Mouse (Mus musculus) stomach, embryonic 15.5 days (tissue): Measurements from ENCODE around the gene Hist1h1d. TPM values are rescaled to one million over a fixed set of nuclear protein-coding genes. Genes with fewer than 3 reads are reported as not detected.

ENCODE experiments used
- ATAC-seq: fragments of 200-750 bp; cut with Nextera tagmentation; 2 replicates; pipeline ENCODE4 v1.8.0; 2017; ENCODE audit warnings: low read depth, moderate number of reproducible peaks, moderate TSS enrichment; ENCODE audit not compliant: insufficient read depth, low FRiP score
- H3K27ac ChIP-seq: fragments of 300-500 bp; sonication (generic); 2 replicates; pipeline ENCODE4 v1.5.1; 2015; ENCODE audit warnings: mild to moderate bottlenecking, inconsistent platforms
- H3K27me3 ChIP-seq: fragments of 300-500 bp; sonication (generic); replicated peaks from 2 replicates; pipeline ENCODE4 v1.6.1; 2015; ENCODE audit warnings: inconsistent platforms
- H3K36me3 ChIP-seq: fragments of 300-500 bp; sonication (generic); 2 replicates; pipeline ENCODE4 v1.6.1; 2015; ENCODE audit warnings: inconsistent platforms
- H3K4me1 ChIP-seq: fragments of 300-500 bp; sonication (generic); 2 replicates; pipeline ENCODE4 v1.6.1; 2015; ENCODE audit warnings: inconsistent platforms
- H3K4me2 ChIP-seq: fragments of 300-500 bp; sonication (generic); 2 replicates; pipeline ENCODE4 v1.6.1; 2015; ENCODE audit warnings: mild to moderate bottlenecking, inconsistent platforms
- H3K4me3 ChIP-seq: fragments of 300-500 bp; sonication (generic); replicated peaks from 2 replicates; pipeline ENCODE4 v1.5.1; 2015; ENCODE audit warnings: inconsistent platforms
- H3K9ac ChIP-seq: fragments of 300-500 bp; sonication (generic); 2 replicates; pipeline ENCODE4 v1.6.1; 2015; ENCODE audit warnings: inconsistent platforms
- H3K9me3 ChIP-seq: fragments of 300-500 bp; sonication (generic); 2 replicates; pipeline ENCODE4 v1.6.1; 2016; ENCODE audit warnings: inconsistent platforms
- microRNA-seq: library from miRNA; unstranded; fragments of <30 nt; microRNA quantifications from one replicate; pipeline ENCODE4, GENCODE M21; 2016
- polyA plus RNA-seq: library from polyadenylated mRNA; unstranded; fragments of >200 nt; fragmentation: Nextera tagmentation; extraction: Ambion mirVana; gene quantifications from 2 replicates; pipeline ENCODE4 v1.2.1, GENCODE M21; 2015

The Hist1h1d gene
- polyA plus RNA-seq, 1 experiment from 2014 or later, result 0.98 TPM

GRCm38 (mm10) chr13:23609844-23610243 lies 56.8 kb downstream of the Hist1h1d start:
- Histone ChIP-seq H3K4me3 (no peak overlapping the region), H3K36me3 (no peaks in the 10 kb centered on the region), H3K27me3 (no peaks in the 10 kb centered on the region), H3K4me1 (no peaks in the 10 kb centered on the region), H3K9me3 (no peaks in the 10 kb centered on the region), H3K27ac (no peak overlapping the region), H3K9ac (no peak overlapping the region), H3K4me2 (no peak overlapping the region)
- ATAC-seq, result no peak

Small RNA genes within 50 kb of the gene (microRNA-seq; reads per million reads assigned to microRNA genes)
- gene Gm44297 (0.77 reads per million), gene Gm44359 (not detected), gene Gm44394 (not detected), gene n-TStga1 (0.97 reads per million)

Other genes with a start within 250 kb of the Hist1h1d start
- 40.9 and 42.0 TPM in 2 replicates for gene Zfp322a, start 184.1 kb upstream of the Hist1h1d start, polyA plus RNA-seq
- gene Abt1, start 129.4 kb upstream of the Hist1h1d start, polyA plus RNA-seq, result 10.7 and 11.9 TPM in 2 replicates
- gene Btn1a1, start 87.4 kb upstream of the Hist1h1d start, polyA plus RNA-seq, result 0.09 and 0.22 TPM in 2 replicates
- 0.08 and 0.15 TPM in 2 replicates for gene Btn2a2, start 64.4 kb upstream of the Hist1h1d start, polyA plus RNA-seq
- 6.1 and 7.3 TPM in 2 replicates for gene Hist1h4h, start 22.2 kb upstream of the Hist1h1d start, polyA plus RNA-seq
- 4.1 and 13.0 TPM in 2 replicates for gene Hist1h2af, start 19.4 kb upstream of the Hist1h1d start, polyA plus RNA-seq
- gene Hist1h3g, start 17.8 kb upstream of the Hist1h1d start, polyA plus RNA-seq, result 6.5 and 7.3 TPM in 2 replicates
- 1.0 and 1.5 TPM in 2 replicates for gene Hist1h2bh, start 9.9 kb upstream of the Hist1h1d start, polyA plus RNA-seq
- 0.83 and 0.94 TPM in 2 replicates for gene Hist1h3f, start 9.2 kb upstream of the Hist1h1d start, polyA plus RNA-seq
- gene Hist1h4f, start 1.6 kb upstream of the Hist1h1d start, polyA plus RNA-seq, result 1.7 and 2.0 TPM in 2 replicates
- 6.7 TPM in 2 replicates for gene Hist1h3e, start 9.1 kb downstream of the Hist1h1d start, polyA plus RNA-seq
- gene Hist1h2ae, start 18.0 kb downstream of the Hist1h1d start, polyA plus RNA-seq, result 95.8 and 121 TPM in 2 replicates
- 11.7 and 17.0 TPM in 2 replicates for gene Hist1h2bg, start 18.1 kb downstream of the Hist1h1d start, polyA plus RNA-seq
- gene Hist1h2bf, start 20.9 kb downstream of the Hist1h1d start, polyA plus RNA-seq, result 3.5 and 3.8 TPM in 2 replicates
- 2.4 and 3.4 TPM in 2 replicates for gene Hist1h2ad, start 21.1 kb downstream of the Hist1h1d start, polyA plus RNA-seq
- 5.7 and 7.9 TPM in 2 replicates for gene Hist1h3d, start 22.5 kb downstream of the Hist1h1d start, polyA plus RNA-seq
- 117 and 130 TPM in 2 replicates for gene Hist1h4d, start 28.3 kb downstream of the Hist1h1d start, polyA plus RNA-seq
- gene Hist1h2be, start 67.9 kb downstream of the Hist1h1d start, polyA plus RNA-seq, result 2.9 TPM in 2 replicates
- 24.6 and 25.3 TPM in 2 replicates for gene Hist1h1e, start 69.3 kb downstream of the Hist1h1d start, polyA plus RNA-seq
- gene Hist1h2ac, start 130.7 kb downstream of the Hist1h1d start, polyA plus RNA-seq, result 1.9 and 2.4 TPM in 2 replicates
- gene Hist1h2bc, start 130.9 kb downstream of the Hist1h1d start, polyA plus RNA-seq, result 104 and 105 TPM in 2 replicates
- 0.19 TPM in 1 of 2 replicates, not detected in the other for gene Hist1h1t, start 142.6 kb downstream of the Hist1h1d start, polyA plus RNA-seq
- gene Hist1h4c, start 145.2 kb downstream of the Hist1h1d start, polyA plus RNA-seq, result 4.0 and 6.1 TPM in 2 replicates
- gene Hfe, start 157.6 kb downstream of the Hist1h1d start, polyA plus RNA-seq, result 7.9 and 8.8 TPM in 2 replicates
- 50.6 and 54.3 TPM in 2 replicates for gene Hist1h1c, start 185.5 kb downstream of the Hist1h1d start, polyA plus RNA-seq
- gene Hist1h3c, start 192.3 kb downstream of the Hist1h1d start, polyA plus RNA-seq, result 5.5 and 5.7 TPM in 2 replicates
- gene Hist1h2bb, start 193.5 kb downstream of the Hist1h1d start, polyA plus RNA-seq, result 2.5 and 3.4 TPM in 2 replicates
- gene Hist1h2ab, start 197.9 kb downstream of the Hist1h1d start, polyA plus RNA-seq, result 43.8 and 63.1 TPM in 2 replicates
- 7.4 and 10.6 TPM in 2 replicates for gene Hist1h3b, start 199.0 kb downstream of the Hist1h1d start, polyA plus RNA-seq
- 3.5 and 4.1 TPM in 2 replicates for gene Hist1h4b, start 203.8 kb downstream of the Hist1h1d start, polyA plus RNA-seq
- gene Hist1h4a, start 208.0 kb downstream of the Hist1h1d start, polyA plus RNA-seq, result 0.42 and 0.55 TPM in 2 replicates
- gene Hist1h3a, start 209.1 kb downstream of the Hist1h1d start, polyA plus RNA-seq, result 4.8 and 6.9 TPM in 2 replicates
- 2.0 and 2.9 TPM in 2 replicates for gene Hist1h1a, start 210.4 kb downstream of the Hist1h1d start, polyA plus RNA-seq
- 0.06 TPM in 1 of 2 replicates, not detected in the other for gene Trim38, start 216.7 kb downstream of the Hist1h1d start, polyA plus RNA-seq